Mouse (Mus musculus): ENCODE results near the gene Numa1.
"Not testable (repeated sequence)": the region's sequence is repeated elsewhere in the genome, so short reads cannot be mapped to it uniquely, and the experiment has no call there.

Gene Numa1

DNA sequence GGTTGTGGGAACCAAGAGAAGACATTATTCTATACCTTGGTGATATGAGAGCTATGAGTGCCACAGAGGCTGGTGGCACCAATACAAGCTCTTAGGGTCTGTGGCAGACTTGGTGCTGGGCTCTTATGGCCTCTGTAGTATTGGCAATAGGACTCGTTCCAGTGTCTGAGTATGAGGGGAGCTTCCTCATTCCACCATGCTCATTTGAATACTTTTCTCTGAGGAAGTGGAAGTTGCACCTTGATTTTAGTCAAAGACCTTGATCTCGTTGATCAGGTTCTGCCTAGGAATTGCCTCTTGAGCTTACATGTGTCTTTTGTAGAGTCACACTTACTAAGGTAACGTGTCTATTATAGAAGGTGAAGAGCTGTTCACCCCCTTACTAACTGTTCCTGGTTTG lies 60.3 kb downstream of the Numa1 start:
- no peak for DNase-seq

DNA sequence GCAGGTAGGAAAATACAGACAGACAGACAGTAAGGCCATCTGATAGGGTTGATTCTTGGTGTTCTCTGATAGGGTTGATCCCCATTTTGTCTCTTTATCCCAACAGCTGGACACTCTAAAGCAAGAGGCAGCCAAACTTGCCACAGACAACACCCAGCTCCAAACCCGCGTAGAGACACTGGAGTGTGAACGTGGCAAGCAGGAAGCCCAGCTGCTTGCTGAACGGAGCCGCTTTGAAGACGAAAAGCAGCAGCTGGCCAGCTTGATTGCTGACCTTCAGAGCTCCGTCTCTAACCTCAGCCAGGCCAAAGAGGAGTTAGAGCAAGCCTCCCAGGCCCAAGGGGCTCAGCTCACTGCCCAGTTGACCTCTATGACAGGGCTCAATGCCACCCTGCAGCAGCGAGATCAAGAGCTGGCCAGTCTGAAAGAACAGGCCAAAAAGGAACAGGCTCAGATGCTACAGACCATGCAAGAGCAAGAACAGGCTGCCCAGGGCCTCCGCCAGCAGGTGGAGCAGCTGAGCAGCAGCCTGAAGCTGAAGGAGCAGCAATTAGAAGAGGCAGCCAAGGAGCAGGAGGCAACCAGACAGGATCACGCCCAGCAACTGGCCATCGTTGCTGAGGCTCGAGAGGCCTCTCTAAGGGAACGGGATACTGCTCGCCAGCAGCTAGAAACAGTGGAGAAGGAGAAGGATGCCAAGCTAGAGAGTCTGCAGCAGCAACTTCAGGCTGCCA lies 64.5 kb downstream of the Numa1 start:
- peak; percentile 97 to 98 for DNase-seq

DNA sequence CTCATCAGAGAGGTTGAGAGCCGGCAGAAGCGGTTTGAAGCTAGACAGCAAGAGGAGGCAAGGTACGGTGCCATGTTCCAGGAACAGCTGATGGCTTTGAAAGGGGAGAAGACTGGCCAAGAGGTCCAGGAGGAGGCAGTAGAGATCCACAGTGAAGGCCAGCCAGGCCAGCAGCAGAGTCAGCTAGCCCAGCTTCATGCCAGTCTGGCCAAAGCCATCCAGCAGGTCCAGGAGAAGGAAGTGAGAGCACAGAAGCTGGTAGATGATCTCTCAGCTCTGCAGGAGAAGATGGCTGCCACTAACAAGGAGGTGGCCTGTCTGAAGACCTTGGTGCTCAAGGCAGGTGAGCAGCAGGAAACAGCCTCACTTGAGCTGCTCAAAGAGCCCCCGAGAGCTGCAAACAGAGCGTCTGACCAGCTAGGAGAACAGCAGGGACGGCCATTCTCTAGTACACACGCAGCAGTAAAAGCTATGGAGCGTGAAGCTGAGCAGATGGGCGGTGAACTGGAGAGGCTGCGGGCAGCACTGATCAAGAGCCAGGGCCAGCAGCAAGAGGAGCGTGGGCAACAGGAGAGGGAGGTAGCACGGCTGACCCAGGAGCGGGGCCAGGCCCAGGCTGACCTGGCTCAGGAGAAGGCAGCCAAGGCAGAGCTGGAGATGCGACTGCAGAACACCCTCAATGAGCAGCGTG lies 65.7 kb downstream of the Numa1 start:
- peak; percentile 73 for DNase-seq

DNA sequence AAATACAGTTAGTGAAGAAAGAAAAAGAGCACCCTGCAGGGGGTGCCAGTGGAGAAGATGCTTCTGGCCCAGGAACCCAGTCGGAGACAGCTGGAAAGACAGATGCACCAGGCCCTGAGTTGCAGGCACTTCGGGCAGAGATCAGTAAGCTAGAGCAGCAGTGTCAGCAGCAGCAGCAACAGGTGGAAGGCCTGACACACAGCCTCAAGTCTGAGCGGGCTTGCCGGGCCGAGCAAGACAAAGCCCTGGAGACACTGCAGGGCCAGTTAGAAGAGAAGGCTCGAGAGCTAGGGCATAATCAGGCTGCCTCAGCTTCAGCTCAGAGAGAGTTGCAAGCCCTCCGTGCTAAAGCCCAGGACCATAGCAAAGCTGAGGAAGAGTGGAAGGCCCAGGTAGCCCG lies 66.4 kb downstream of the Numa1 start:
- peak; percentile 45 to 47 for DNase-seq

DNA sequence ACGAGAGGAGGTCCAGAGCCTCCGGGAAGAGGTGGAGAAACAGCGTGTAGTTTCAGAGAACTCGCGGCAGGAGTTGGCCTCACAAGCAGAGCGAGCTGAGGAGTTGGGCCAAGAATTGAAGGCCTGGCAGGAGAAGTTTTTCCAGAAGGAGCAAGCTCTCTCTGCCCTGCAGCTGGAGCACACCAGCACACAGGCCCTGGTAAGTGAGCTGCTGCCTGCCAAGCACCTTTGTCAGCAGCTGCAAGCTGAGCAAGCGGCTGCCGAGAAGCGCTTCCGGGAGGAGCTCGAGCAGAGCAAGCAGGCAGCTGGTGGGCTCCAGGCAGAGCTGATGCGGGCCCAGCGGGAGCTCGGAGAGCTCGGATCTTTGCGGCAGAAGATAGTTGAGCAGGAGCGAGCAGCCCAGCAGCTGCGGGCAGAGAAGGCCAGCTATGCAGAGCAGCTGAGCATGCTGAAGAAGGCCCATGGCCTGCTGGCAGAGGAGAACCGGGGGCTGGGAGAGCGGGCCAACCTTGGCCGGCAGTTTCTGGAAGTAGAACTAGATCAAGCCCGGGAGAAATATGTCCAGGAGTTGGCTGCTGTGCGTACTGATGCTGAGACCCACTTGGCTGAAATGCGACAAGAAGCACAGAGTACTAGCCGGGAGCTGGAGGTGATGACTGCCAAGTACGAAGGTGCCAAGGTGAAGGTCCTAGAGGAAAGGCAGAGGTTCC lies 67.2 kb downstream of the Numa1 start:
- DNase-seq: peak; percentile 65 to 74

DNA sequence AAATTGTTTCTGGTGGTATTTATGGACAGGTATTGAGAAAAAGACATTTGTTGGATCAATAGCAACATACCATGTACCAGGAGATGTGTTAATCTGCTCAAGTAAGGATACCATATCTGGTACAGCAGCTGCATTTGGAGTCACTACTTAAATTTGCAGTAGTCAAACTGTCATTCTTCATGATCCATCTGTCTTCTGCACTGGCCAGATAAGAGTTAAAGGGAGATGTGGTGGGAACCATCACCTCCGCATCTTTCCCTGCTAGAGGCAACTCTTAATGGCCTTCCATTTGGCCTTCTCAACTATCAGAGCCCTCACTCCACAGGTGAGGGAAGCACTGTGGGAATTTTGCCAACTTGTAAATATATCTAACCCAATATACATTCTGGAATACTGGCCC lies 72.6 kb downstream of the Numa1 start:
- no peak for DNase-seq

DNA sequence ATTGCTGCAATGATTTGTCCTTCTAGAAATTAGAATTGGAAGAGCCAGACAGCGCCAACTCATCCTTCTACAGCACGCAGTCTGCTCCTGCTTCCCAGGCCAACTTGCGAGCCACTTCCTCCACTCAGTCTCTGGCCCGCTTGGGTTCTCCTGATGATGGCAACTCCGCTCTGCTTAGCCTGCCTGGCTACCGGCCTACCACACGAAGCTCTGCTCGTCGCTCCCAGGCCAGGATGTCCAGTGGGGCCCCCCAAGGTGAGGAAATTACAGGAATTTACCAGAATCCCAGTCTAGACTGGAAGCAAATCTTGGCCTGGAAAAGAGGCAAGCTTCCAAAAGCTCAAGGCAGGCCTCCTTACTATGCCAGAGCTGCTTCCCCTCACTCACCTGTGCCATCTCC lies 77.9 kb downstream of the Numa1 start:
- peak; percentile 58 for DNase-seq

DNA sequence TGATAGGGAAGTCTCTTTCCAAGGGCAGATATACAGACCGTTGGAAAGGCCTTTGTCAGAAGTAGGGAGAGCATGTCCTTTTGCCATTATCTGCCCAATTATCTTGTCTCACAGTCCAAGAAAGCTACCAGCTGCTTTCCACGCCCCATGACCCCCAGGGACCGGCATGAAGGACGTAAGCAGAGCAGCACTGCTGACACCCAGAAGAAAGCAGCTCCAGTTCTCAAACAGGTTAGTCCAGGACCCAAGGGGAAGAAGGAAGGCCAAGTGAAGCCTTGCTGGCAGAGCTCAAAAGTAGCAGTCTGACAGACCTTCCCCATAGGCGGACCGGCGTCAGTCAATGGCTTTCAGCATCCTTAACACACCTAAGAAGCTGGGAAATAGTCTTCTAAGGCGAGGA lies 79.5 kb downstream of the Numa1 start:
- DNase-seq: no peak

DNA sequence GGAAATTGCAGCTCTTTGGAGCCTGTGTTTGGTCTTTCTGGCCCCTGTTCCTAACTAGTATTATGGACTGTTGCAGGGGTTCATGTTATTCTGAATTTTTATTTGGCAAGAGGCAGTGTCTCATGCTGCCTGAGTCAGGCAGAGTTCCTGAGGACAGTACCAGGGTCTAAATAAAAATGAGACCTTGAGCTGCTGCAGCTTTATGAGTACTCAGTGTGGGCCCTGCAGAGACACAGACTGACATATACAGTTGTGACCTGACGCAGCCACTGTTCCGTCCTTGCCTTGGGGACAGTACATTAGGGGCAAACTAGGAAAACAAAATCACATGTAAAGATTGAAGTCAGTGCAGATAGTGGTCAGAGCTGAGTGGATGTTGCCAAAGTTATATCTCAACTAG lies 81.1 kb downstream of the Numa1 start:
- no peak for DNase-seq

DNA sequence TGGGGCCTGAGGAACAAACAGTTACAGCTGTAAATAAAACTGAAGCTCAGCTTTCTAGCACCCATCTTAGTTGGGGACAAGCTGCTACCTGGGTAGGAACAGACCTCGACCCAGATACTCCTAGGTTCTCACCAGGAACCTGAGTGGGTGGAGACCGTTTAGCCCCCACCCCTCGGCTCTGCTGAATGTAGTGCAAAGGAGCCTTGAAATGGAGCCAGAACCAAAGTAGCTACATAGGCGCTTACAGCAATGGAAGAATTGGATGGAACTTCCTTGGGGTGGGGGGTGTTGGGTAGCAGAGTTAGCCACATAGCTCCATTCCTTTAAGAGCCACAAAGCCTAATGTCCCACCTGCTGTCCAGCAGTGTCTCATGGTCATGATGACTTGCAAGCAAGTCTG lies 83.0 kb downstream of the Numa1 start:
- no peak for DNase-seq

DNA sequence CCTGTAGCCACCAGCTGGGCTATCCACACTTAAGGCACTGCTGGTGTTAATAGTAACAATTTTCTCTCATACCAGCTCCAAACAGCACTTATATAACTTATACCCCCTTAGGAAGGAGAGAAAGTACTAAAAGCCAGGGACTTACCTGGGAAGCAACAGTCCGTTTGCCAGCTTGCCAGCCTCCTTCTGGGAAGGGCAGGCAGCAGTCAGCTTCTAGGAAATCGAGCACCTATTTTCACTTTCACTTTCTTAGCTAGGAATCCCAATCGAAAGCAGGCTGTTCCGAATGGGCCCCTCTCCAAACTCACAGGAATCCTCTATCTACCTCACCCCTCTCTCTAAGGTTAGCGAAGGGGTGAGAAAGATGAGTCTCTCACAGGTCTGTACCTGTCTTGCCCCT lies 83.5 kb downstream of the Numa1 start:
- no peak for DNase-seq

DNA sequence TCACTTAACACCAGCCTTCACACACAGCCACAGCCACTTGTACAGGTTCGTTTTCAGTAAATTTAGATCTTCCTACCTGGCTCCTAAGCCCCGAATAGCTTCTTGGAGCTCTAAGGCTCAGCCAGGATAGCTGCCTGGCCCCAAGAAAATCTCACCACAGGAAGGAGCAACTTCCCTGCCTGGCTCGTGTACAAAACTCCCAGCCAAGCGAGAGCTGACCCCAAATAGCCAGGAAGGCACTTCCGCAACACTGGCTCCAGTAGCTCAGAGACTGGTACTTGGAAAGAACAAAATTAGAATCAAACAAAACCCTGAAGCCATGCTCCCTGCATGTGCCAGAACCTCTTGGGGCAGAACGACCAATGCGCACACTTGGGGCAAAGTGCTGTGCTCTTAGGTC lies 84.1 kb downstream of the Numa1 start:
- DNase-seq: peak in 1 of 2 experiments; percentile 39

DNA sequence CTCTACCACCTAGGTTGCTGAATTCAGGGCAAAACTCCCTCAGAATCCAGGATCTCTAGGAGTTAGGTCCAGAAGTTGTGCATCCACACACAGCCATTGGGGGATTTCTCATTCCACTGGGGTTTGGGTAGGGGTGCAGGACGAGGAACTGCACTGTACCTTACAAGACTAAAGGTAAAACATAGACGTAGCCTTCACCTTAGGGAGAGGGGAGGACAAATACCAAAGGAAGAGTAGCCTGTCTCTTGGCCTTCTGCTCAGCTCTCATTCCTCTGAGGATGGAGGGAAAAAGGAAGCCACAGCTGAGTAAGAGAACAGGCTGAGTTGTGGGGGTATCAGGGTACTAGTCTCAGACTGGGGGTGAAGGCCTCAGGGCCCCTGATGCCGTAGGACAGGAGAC lies 84.7 kb downstream of the Numa1 start, which contains the start of gene Il18bp:
Il18bp (minus strand) TSS at position 101 of the 400 bp plus-strand sequence.
- DNase-seq: no peak

DNA sequence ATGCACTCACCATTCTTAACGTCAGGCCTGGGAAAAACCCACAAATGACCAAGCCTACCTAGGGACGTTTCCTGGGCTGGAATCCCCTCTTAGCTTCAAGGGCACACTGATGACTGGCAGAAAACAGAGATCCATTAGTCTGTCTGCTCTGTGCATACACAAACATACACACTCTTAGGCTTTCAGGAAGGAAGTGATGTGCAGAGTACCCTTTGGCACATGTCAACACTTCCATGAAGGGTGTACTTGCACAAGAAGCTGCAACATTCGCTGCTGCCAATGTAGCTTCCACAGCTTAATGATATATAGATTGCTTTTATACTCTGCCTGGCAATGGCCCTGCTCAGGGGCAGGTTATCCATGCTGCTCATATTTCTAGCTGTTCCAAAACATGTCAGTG lies 85.5 kb downstream of the Numa1 start:
- no peak for DNase-seq

DNA sequence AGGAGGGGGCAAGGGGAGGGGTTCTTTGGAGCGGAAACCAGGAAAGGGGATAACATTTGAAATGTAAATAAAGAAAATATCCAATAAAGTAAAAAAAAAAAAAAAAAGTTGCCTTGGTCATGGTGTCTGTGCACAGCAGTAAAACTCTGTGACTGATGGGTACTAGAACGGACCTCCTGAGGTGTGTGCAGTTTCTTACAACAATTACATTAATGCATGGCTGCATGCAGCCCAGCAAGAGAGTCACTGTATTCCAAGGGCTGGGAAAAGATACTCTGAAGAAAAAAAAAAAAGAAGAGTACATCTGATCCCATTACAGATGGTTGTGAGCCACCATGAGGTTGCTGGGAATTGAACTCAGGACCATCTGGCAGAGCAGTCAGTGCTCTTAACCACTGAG lies 87.0 kb downstream of the Numa1 start:
- not testable (repeated sequence) for DNase-seq

DNA sequence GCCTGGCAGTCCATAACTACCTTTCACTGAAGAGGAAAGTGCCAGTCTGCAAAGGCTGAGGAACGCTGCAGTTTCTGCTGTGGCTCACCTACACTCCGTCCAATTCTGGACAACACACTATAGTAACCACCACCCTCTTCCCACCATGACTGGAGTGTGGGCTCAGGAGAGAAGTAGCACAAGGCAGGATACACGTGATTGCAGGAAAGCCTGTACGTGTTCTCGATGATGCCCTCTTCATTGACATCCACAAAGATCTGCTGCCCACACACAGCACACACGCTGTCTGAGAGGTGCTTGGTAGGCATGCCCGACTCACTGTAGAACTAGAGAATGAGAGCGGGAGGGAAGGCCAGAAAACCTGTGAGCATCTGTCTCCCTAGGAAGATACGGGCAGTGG lies 89.9 kb downstream of the Numa1 start:
- no peak for DNase-seq

DNA sequence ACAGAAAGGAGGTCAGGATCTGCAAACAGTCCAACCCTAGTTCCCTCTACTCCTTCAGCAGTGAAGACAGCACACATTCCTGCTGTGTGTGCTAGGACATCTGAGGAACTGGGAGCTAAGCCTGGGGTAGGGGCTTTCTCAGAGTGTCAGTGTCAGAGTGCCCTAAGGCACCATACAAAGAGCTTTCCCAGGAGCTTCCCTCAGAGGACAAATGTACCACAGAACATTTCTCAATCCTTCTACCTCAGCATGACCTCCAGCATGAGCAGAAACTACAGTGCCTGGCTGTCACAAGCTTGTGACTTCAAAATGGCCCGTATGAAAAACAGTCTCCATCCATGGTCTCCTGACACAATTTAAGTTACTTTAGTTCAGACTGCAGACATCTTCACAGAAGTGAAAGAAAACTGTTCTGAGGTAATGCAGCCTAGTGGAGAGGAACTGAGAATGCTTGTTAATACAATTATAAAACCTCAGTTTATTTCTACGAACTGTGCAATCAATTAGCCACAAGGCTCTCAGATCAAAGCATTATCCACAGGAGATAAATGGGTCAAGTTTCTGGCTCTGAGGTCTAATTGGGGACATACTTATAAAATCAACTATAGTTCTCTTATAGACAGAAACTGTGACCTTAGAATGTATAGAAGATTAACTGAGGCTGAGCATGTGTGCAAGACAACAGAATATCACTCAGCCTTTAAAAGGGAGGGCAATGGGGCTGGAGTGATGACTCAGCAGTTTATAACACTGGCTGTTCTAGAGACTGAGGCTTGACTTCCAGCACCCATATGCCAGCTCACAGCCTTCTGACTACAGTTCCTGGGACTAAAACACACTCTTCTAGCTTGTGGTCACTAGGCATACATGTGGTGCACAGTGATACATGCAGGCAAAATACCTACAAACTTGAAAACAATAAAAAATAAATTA lies 91.5 kb downstream of the Numa1 start:
- no peak for DNase-seq

DNA sequence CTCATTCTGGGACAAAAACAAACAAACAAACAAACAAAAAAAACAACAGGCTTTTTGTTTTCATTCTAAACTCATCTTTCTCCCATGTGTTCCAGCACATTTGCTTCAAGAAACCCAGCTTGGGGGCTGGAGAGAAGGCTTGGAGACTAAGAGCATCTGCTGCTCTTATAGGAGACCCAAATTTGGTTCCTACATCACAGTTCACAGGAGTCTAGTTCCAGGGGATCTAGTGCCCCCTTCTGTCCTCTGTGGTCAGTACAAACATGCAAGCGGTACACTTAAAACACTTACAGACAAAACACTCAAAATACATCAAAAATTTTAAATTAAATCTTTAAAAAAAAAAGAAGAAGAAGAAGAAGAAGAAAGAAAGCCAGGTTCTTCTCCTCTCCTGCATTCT lies 101.0 kb downstream of the Numa1 start:
- DNase-seq: peak; percentile 42 to 52

DNA sequence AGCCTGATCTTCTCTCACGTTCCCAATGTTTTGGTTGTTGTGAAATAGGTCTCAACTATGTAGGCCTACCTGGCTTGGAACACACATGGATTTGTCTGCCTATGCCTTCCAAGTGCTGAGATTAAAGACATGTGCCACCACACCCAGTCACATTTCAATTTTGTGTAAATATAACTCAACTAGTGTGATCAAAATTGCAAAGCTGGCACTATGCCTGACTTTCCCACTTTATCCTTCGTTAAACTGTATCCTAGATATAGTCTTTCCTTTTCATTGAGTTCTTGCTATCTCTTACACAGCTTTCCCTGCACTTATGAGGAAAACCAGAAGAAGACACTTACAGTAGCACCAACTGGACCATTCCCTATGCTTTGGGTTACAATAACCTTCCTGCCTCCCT lies 101.6 kb downstream of the Numa1 start:
- no peak for DNase-seq

DNA sequence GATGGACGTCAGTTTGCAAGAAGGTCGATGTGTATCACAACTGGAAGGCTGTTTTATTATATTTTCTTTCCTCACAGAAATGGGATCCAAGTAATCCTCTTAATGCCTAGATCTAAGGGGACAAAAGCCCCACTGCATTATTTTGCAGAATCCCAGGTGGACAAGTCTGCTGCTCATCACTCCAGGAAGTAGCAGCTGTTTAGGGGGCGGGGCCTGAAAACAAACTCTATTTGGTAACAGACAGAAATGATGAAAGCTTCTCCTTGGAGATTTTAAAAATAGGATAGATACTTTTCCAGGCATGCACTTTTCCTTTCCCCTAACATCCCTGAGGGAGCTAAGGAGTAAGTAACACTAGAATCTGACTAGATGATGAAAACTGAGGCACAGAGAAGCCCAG lies 103.4 kb downstream of the Numa1 start:
- DNase-seq: no peak

DNA sequence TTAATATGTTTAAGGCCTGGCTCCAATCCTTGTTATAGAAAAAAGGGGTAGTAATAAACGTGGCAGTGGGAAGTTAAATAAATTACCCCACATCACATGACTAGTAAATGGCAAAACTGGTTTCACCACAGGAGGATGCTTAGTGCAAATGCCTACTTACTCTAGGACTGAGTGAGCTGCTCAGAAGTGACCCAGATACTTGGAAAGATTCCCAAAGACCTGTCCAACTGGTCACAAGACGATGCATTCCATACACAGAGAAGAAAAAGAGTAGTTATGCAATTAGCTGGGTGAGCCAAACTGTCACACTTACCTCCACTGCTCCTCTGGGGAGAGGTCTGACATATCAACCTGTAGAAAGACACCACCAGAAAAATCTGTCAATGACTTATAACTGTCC lies 108.4 kb downstream of the Numa1 start:
- no peak for DNase-seq

DNA sequence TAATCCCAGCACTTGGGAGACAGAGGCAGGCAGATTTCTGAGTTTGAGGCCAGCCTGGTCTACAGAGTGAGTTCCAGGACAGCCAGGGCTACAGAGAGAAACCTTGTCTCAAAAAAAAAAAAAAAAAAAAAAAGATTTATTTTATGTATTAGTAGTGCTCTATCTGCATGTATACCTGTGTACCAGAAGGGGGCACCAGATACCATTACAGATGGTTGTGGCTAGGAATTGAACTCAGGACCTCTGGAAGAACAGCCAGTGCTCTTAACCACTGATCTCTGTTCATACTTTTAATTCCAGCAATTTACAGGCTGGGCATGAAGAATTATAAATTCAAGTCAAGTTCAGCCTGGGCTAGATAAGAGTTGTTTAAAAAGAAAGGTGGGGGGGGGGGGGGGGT lies 114.6 kb downstream of the Numa1 start:
- not testable (repeated sequence) for DNase-seq

DNA sequence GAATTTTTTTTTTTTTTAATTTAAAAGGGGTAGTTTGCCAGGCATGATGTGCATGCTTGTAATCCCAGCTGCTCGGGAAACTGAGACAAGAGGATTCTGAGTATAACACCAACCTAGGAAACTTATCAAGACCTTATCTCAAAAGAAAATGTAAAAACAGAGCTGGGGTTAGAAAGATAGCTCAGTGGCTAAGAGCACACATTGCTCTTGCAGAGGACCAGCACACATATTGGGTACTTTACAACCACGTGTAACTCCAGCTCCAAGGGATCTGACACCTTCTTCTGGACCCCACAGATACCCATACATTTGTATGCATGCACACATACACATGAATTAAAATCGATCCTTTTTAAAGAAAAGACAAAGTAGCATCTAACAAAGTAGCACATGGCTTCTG lies 127.4 kb downstream of the Numa1 start:
- DNase-seq: no peak

Data from cerebellum, postnatal 14 days (tissue).